Mouse (Mus musculus): Measurements from ENCODE around the gene Spaca4.

Gene Spaca4

GRCm38 (mm10) chr7:45699523-45700141 lies 26.0 kb downstream of the Spaca4 start, which contains the start of gene Car11:
Car11 (plus strand) TSS chr7:45699843.
- DNase-seq (ENCODE audit: low spot score in 2 of 2): no peak

GRCm38 (mm10) chr7:45697894-45698293 lies 27.7 kb downstream of the Spaca4 start:
- DNase-seq (ENCODE audit: low spot score in 2 of 2): no peak

GRCm38 (mm10) chr7:45695098-45695497 lies 30.5 kb downstream of the Spaca4 start:
- no peak for DNase-seq (ENCODE audit: low spot score in 2 of 2)

- DNase-seq (ENCODE audit: low spot score in 2 of 2): no peak
These were observed 31.6 kb downstream of the Spaca4 start, which contains the start of gene Sec1 for GRCm38 (mm10) chr7:45693921-45694591. Sec1 (minus strand) TSS chr7:45694402.

- DNase-seq (ENCODE audit: low spot score in 2 of 2): no peak
These were observed 33.2 kb downstream of the Spaca4 start for GRCm38 (mm10) chr7:45692364-45692763.

- DNase-seq (ENCODE audit: low spot score in 2 of 2): no peak
These were observed 35.8 kb downstream of the Spaca4 start for GRCm38 (mm10) chr7:45689800-45690199.

GRCm38 (mm10) chr7:45689099-45689498 lies 36.5 kb downstream of the Spaca4 start:
- DNase-seq (ENCODE audit: low spot score in 2 of 2): no peak

GRCm38 (mm10) chr7:45686841-45687240 lies 38.8 kb downstream of the Spaca4 start:
- no peak for DNase-seq (ENCODE audit: low spot score in 2 of 2)

- no peak for DNase-seq (ENCODE audit: low spot score in 2 of 2)
These were observed 39.8 kb downstream of the Spaca4 start for GRCm38 (mm10) chr7:45685811-45686210.

GRCm38 (mm10) chr7:45683396-45684050 lies 42.1 kb downstream of the Spaca4 start, which contains the start of gene Ntn5:
Ntn5 (plus strand) TSS chr7:45684022.
- no peak for DNase-seq (ENCODE audit: low spot score in 2 of 2)

GRCm38 (mm10) chr7:45682144-45683126 lies 43.2 kb downstream of the Spaca4 start:
- DNase-seq (ENCODE audit: low spot score in 2 of 2): peak; percentile 58 to 81

GRCm38 (mm10) chr7:45681046-45681736 lies 44.4 kb downstream of the Spaca4 start:
- peak in 1 of 2 experiments; percentile 48 for DNase-seq (ENCODE audit: low spot score in 2 of 2)

- no peak for DNase-seq (ENCODE audit: low spot score in 2 of 2)
These were observed 45.5 kb downstream of the Spaca4 start for GRCm38 (mm10) chr7:45679966-45680621.

GRCm38 (mm10) chr7:45678513-45678912 lies 47.1 kb downstream of the Spaca4 start:
- no peak for DNase-seq (ENCODE audit: low spot score in 2 of 2)

GRCm38 (mm10) chr7:45677627-45678295 lies 47.9 kb downstream of the Spaca4 start:
- no peak for DNase-seq (ENCODE audit: low spot score in 2 of 2)

All from spleen, postnatal 14 days (tissue).